Mouse (Mus musculus) cortical plate, adult 2 months (tissue): ENCODE results near the gene Ccng1.

Experiments
- CTCF ChIP-seq: fragments of 200-500 bp; IDR thresholded peaks from 2 replicates; pipeline ENCODE4 v1.5.1; 2011; ENCODE audit warnings: mild to moderate bottlenecking, control low read depth, low read length; ENCODE audit not compliant: insufficient read depth; ENCODE audit errors: extremely low read depth
- POLR2A ChIP-seq: fragments of 200-500 bp; IDR thresholded peaks from 2 replicates; pipeline ENCODE4 v1.6.1; 2011; ENCODE audit warnings: mild to moderate bottlenecking, low read length, control low read depth; ENCODE audit not compliant: insufficient read depth; ENCODE audit errors: extremely low read depth

GRCm38 (mm10) chr11:40781857-40782256 lies 26.7 kb upstream of the Ccng1 start:
- no peak for TF ChIP-seq POLR2A
- TF ChIP-seq CTCF = no peak
